Mouse (Mus musculus) neural tube, embryonic 14.5 days (tissue): Measurements from ENCODE around the gene Immp2l. TPM values are rescaled to one million over a fixed set of nuclear protein-coding genes. Genes with fewer than 3 reads are reported as not detected.

Experiments used
- ATAC-seq: fragments of 200-750 bp; cut with Nextera tagmentation; 2 replicates; pipeline ENCODE4 v1.8.0; 2017; ENCODE audit warnings: low read depth, mild to moderate bottlenecking, moderate TSS enrichment, moderate library complexity
- H3K27ac ChIP-seq: fragments of 300-500 bp; sonication (generic); 2 replicates; pipeline ENCODE4 v1.5.1; 2014; ENCODE audit warnings: low read depth, mild to moderate bottlenecking, control low read depth, low read length, moderate library complexity, mixed read lengths
- H3K27me3 ChIP-seq: fragments of 300-500 bp; sonication (generic); 2 replicates; pipeline ENCODE4 v1.6.1; 2014; ENCODE audit warnings: low read length; ENCODE audit not compliant: control insufficient read depth, insufficient read depth
- H3K36me3 ChIP-seq: fragments of 300-500 bp; sonication (generic); 2 replicates; pipeline ENCODE4 v1.6.1; 2014; ENCODE audit warnings: low read length, mixed read lengths; ENCODE audit not compliant: control insufficient read depth, insufficient read depth
- H3K4me1 ChIP-seq: fragments of 300-500 bp; sonication (generic); 2 replicates; pipeline ENCODE4 v1.6.1; 2014; ENCODE audit warnings: low read length; ENCODE audit not compliant: control insufficient read depth, insufficient read depth
- H3K4me2 ChIP-seq: fragments of 300-500 bp; sonication (generic); 2 replicates; pipeline ENCODE4 v1.6.1; 2014; ENCODE audit warnings: mild to moderate bottlenecking, low read depth, low read length, control low read depth
- H3K4me3 ChIP-seq: fragments of 300-500 bp; sonication (generic); 2 replicates; pipeline ENCODE4 v1.5.1; 2014; ENCODE audit warnings: low read depth, low read length, control low read depth, mixed read lengths
- H3K9ac ChIP-seq: fragments of 300-500 bp; sonication (generic); replicated peaks from 2 replicates; pipeline ENCODE4 v1.6.1; 2014; ENCODE audit warnings: low read depth, mild to moderate bottlenecking, control low read depth, low read length, mixed read lengths
- H3K9me3 ChIP-seq: fragments of 300-500 bp; sonication (generic); 2 replicates; pipeline ENCODE4 v1.6.1; 2016; ENCODE audit warnings: low read length; ENCODE audit not compliant: control insufficient read depth
- whole genome bisulfite sequencing: fragments of 180-500 bp; shearing (Covaris S2); extraction: QIAGEN DNeasy Blood & Tissue Kit; methylation state at CpG from one replicate; pipeline ENCODE4 v1.1.7; 2014; 5-methylcytosine and 5-hydroxymethylcytosine counted together
- polyA plus RNA-seq: library from polyadenylated mRNA; unstranded; fragments of >200 nt; fragmentation: Nextera tagmentation; extraction: Ambion mirVana; gene quantifications from 2 replicates; pipeline ENCODE4 v1.2.1, GENCODE M21; 2014

The Immp2l gene
- polyA plus RNA-seq, 1 experiment from 2014 or later: 4.5 TPM

- Histone ChIP-seq H3K4me1 (no peaks in the 10 kb centered on the region), H3K4me3 (no peak overlapping the region), H3K9me3 (no peaks in the 10 kb centered on the region), H3K36me3 (no peaks in the 10 kb centered on the region), H3K27me3 (no peaks in the 10 kb centered on the region), H3K27ac (no peak overlapping the region), H3K4me2 (no peak overlapping the region), H3K9ac (no peak overlapping the region)
- 89% methylated on average over 2 of the region's 2 CpGs for WGBS
- ATAC-seq: no peak
Observed at GRCm38 (mm10) chr12:41521671-41522070, 497.8 kb downstream of the Immp2l start.

- no peak overlapping the region for H3K4me2 ChIP-seq
- no peak for ATAC-seq
- no peak overlapping the region for H3K27ac ChIP-seq
- no peaks in the 10 kb centered on the region for H3K27me3 ChIP-seq
- no peaks in the 10 kb centered on the region for H3K4me1 ChIP-seq
- no peaks in the 10 kb centered on the region for H3K36me3 ChIP-seq
- 53% methylated on average over 2 of the region's 2 CpGs for WGBS
- no peak overlapping the region for H3K9ac ChIP-seq
- H3K4me3 ChIP-seq: no peak overlapping the region
- H3K9me3 ChIP-seq: no peaks in the 10 kb centered on the region
Observed at GRCm38 (mm10) chr12:41526688-41527087, 502.8 kb downstream of the Immp2l start.

- H3K4me1 ChIP-seq: no peaks in the 10 kb centered on the region
- H3K4me3 ChIP-seq: no peak overlapping the region
- H3K9ac ChIP-seq: no peak overlapping the region
- H3K9me3 ChIP-seq: no peaks in the 10 kb centered on the region
- ATAC-seq: peak; percentile 46; the same call in 1 of the 2 replicates
- 65% methylated on average over 4 of the region's 4 CpGs for WGBS
- no peaks in the 10 kb centered on the region for H3K36me3 ChIP-seq
- H3K27ac ChIP-seq: no peak overlapping the region
- H3K27me3 ChIP-seq: no peaks in the 10 kb centered on the region
- H3K4me2 ChIP-seq: no peak overlapping the region
Observed at GRCm38 (mm10) chr12:41528410-41528809, 504.5 kb downstream of the Immp2l start.

GRCm38 (mm10) chr12:41539989-41540388 lies 516.1 kb downstream of the Immp2l start:
- no peaks in the 10 kb centered on the region for H3K9me3 ChIP-seq
- H3K4me1 ChIP-seq: no peaks in the 10 kb centered on the region
- H3K9ac ChIP-seq: no peak overlapping the region
- WGBS: 89% methylated on average over 5 of the region's 5 CpGs
- no peaks in the 10 kb centered on the region for H3K36me3 ChIP-seq
- no peak overlapping the region for H3K4me2 ChIP-seq
- no peaks in the 10 kb centered on the region for H3K27me3 ChIP-seq
- H3K27ac ChIP-seq: no peak overlapping the region
- H3K4me3 ChIP-seq: no peak overlapping the region
- no peak for ATAC-seq

GRCm38 (mm10) chr12:41551578-41551977 lies 527.7 kb downstream of the Immp2l start:
- Histone ChIP-seq H3K4me3 (no peak overlapping the region), H3K9me3 (no peaks in the 10 kb centered on the region), H3K9ac (no peak overlapping the region), H3K27me3 (no peaks in the 10 kb centered on the region), H3K4me2 (no peak overlapping the region), H3K4me1 (no peaks in the 10 kb centered on the region), H3K27ac (no peak overlapping the region), H3K36me3 (no peaks in the 10 kb centered on the region)
- WGBS: 88% methylated on average over 4 of the region's 4 CpGs
- ATAC-seq: no peak

GRCm38 (mm10) chr12:41557832-41558231 lies 533.9 kb downstream of the Immp2l start:
- Histone ChIP-seq H3K36me3 (no peaks in the 10 kb centered on the region), H3K9ac (no peak overlapping the region), H3K9me3 (no peaks in the 10 kb centered on the region), H3K27me3 (no peaks in the 10 kb centered on the region), H3K4me2 (no peak overlapping the region), H3K4me1 (no peaks in the 10 kb centered on the region; the same call in 1 of the 2 replicates), H3K4me3 (no peak overlapping the region), H3K27ac (no peak overlapping the region)
- WGBS: 82% methylated on average over 3 of the region's 3 CpGs
- no peak for ATAC-seq

- Histone ChIP-seq H3K4me1 (no peaks in the 10 kb centered on the region; the same call in 1 of the 2 replicates), H3K9ac (no peak overlapping the region), H3K36me3 (no peaks in the 10 kb centered on the region), H3K4me2 (no peak overlapping the region), H3K9me3 (no peaks in the 10 kb centered on the region), H3K4me3 (no peak overlapping the region), H3K27ac (no peak overlapping the region), H3K27me3 (no peaks in the 10 kb centered on the region)
- peak; percentile 72 for ATAC-seq
- 21% methylated on average over 5 of the region's 5 CpGs for WGBS
Observed at GRCm38 (mm10) chr12:41558956-41559735, 535.3 kb downstream of the Immp2l start.

- H3K4me2 ChIP-seq: peak overlapping the region; percentile 32
- 0 out of 2 replicates have a peak overlapping the region, but pooled peaks have one; percentile 4 for H3K9ac ChIP-seq
- 10% methylated on average over 18 of the region's 18 CpGs for WGBS
- H3K4me3 ChIP-seq: no peak overlapping the region
- no peaks in the 10 kb centered on the region for H3K36me3 ChIP-seq
- ATAC-seq: peak; percentile 92
- H3K27me3 ChIP-seq: no peaks in the 10 kb centered on the region
- peaks cover 12% of the 10 kb centered on the region; the same call in 1 of the 2 replicates for H3K4me1 ChIP-seq
- H3K9me3 ChIP-seq: no peaks in the 10 kb centered on the region
- peak overlapping the region; percentile 23; the same call in 1 of the 2 replicates for H3K27ac ChIP-seq
Observed at GRCm38 (mm10) chr12:41565540-41566432, 541.9 kb downstream of the Immp2l start.

GRCm38 (mm10) chr12:41566433-41566794 lies 542.5 kb downstream of the Immp2l start:
- WGBS: 15% methylated on average over 1 of the region's 1 CpGs
- Histone ChIP-seq H3K9ac (no peak overlapping the region), H3K27ac (peak overlapping the region; percentile 23; the same call in 1 of the 2 replicates), H3K27me3 (no peaks in the 10 kb centered on the region), H3K9me3 (no peaks in the 10 kb centered on the region), H3K4me3 (no peak overlapping the region), H3K36me3 (no peaks in the 10 kb centered on the region), H3K4me2 (peak overlapping the region; percentile 32; the same call in 1 of the 2 replicates), H3K4me1 (peaks cover 12% of the 10 kb centered on the region; the same call in 1 of the 2 replicates)
- ATAC-seq: no peak; the same call in 1 of the 2 replicates
